Mouse (Mus musculus) testis, adult 2 months (tissue): ENCODE results near the gene Dclk2. TPM values are rescaled to one million over a fixed set of nuclear protein-coding genes. Genes with fewer than 3 reads are reported as not detected.

Experiments
- H3K27ac ChIP-seq: fragments of 200-500 bp; 2 replicates; pipeline ENCODE4 v1.5.1; 2012; ENCODE audit warnings: low read depth, low read length; ENCODE audit not compliant: control insufficient read depth, insufficient read depth
- H3K27me3 ChIP-seq: fragments of 200-500 bp; 2 replicates; pipeline ENCODE4 v1.6.1; 2012; ENCODE audit warnings: mild to moderate bottlenecking, low read length, moderate library complexity; ENCODE audit not compliant: control insufficient read depth, insufficient read depth
- H3K36me3 ChIP-seq: fragments of 200-500 bp; 2 replicates; pipeline ENCODE4 v1.6.1; 2012; ENCODE audit warnings: mild to moderate bottlenecking, low read length; ENCODE audit not compliant: control insufficient read depth, insufficient read depth
- H3K4me1 ChIP-seq: fragments of 200-500 bp; 2 replicates; pipeline ENCODE4 v1.6.1; 2012; ENCODE audit warnings: low read length; ENCODE audit not compliant: control insufficient read depth, insufficient read depth
- H3K4me3 ChIP-seq: fragments of 200-500 bp; 2 replicates; pipeline ENCODE4 v1.5.1; 2012; ENCODE audit warnings: low read depth, mild to moderate bottlenecking, low read length, moderate library complexity, mixed read lengths; ENCODE audit not compliant: control insufficient read depth
- CTCF ChIP-seq: fragments of 200-500 bp; IDR thresholded peaks from 2 replicates; pipeline ENCODE4 v1.5.1; 2012; ENCODE audit warnings: low read depth, mild to moderate bottlenecking, inconsistent platforms, low read length, moderate library complexity; ENCODE audit not compliant: control insufficient read depth, insufficient read depth, insufficient replicate concordance
- POLR2A ChIP-seq: fragments of 200-500 bp; IDR thresholded peaks from 2 replicates; pipeline ENCODE4 v1.6.1; 2012; ENCODE audit warnings: low read depth, mild to moderate bottlenecking, inconsistent platforms, low read length, moderate library complexity; ENCODE audit not compliant: control insufficient read depth
- polyA plus RNA-seq: library from polyadenylated mRNA; depleted of rRNA; stranded (reverse); fragments of >200 nt; gene quantifications from 2 replicates; pipeline ENCODE4 v1.2.3, GENCODE M21; 2012

The Dclk2 gene
- polyA plus RNA-seq, 1 experiment, result 1.3 TPM

DNA sequence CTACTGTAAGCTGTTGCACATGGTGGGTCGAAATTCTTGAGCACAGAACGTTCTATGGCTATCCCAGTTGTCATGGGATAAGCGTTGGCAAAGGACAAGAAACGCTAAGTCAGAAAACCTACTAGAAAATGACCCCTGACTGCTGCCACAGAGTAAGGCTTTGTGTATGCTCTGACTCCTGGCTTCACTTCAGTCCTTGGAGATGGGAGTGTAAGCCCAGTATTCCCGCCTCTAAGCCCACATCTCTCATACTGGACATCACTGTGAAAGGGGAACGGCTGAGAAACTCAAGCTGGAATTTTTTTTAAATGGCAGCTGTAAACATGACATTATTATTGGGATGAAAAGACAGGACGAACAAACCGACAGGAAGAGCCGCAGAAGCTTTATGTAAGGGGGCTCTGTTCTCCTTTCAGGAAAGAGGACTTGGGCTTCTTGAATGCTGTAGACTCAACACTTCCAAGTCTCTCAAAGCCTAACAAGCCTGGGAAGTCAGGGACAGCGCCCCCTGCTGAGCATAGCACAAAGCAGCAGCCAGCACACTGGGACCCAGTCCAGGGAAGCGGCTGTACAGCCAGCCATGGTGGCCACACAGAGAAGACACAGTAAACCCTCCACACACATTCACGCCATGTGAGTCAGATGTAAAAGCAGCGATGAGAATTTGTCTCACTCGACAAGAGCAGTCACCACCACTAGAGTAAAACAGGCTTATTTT, 112.7 kb downstream of the Dclk2 start:
- Histone ChIP-seq H3K36me3 (no peaks in the 10 kb centered on the region), H3K27me3 (no peaks in the 10 kb centered on the region), H3K4me1 (no peaks in the 10 kb centered on the region), H3K27ac (no peak overlapping the region), H3K4me3 (no peak overlapping the region)
- TF ChIP-seq CTCF (peak; percentile 76), POLR2A (no peak)

DNA sequence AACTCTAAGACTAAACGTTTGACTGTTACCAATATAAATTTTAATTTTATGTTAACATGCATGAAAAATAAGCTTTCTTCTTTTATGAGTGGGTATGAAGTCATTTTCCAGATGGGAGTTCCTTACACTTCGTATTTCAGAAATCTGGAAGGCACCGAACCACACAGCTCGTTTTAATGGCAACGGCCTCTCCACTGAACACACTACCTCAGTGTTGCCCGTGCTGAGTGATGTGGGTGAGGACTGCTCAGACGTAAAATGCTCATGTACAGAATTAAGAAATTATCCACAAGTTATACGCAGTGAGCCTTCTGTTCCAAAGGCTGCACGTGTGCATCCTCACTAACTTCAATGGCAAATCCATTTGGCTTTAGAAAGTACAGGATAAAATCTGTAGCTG, 113.8 kb downstream of the Dclk2 start:
- no peak overlapping the region for H3K4me3 ChIP-seq
- H3K36me3 ChIP-seq, result no peaks in the 10 kb centered on the region
- H3K27ac ChIP-seq, result no peak overlapping the region
- no peak for TF ChIP-seq POLR2A
- TF ChIP-seq CTCF, result no peak
- no peaks in the 10 kb centered on the region for H3K4me1 ChIP-seq
- H3K27me3 ChIP-seq, result no peaks in the 10 kb centered on the region

DNA sequence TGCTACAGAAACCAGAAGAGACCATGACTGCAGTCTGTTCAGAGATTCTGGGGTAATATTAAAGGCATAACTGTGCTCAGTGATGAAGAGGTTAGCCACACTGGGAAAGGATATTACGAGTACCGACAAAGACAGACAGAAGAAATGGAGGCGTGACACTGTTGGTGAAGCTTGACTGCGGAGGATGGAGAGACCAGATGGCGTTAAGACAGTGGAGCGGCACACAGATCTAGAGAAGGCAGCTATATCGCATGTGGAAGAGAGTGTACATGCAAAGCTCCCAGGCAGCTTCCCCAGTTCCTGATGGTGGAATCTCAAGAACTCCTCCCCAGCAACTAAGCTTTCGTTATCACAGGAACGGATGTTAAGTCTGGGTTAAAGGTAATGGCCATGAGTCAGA, 116.4 kb downstream of the Dclk2 start:
- TF ChIP-seq CTCF (no peak), POLR2A (no peak)
- Histone ChIP-seq H3K27ac (no peak overlapping the region), H3K36me3 (no peaks in the 10 kb centered on the region), H3K4me3 (no peak overlapping the region), H3K27me3 (no peaks in the 10 kb centered on the region), H3K4me1 (no peaks in the 10 kb centered on the region)

DNA sequence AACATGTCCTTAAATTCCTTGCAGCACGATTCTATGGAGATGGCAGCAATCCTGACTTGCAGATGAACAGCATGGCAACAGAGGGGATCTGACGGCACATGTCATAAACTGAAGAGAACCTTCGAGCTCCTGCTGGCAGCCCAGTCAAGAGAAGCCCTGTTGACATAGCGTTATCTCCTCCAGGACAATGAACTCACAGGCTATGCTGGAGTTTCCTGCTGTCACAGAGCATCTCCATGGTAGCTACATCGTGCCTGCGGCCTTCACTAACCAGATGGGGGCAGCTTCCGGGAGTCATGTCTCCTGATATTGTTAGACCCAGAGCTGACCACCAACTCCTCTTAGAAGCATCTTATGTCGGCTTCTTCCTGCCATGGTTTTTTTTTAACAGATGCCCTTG, 117.8 kb downstream of the Dclk2 start:
- Histone ChIP-seq H3K27ac (no peak overlapping the region), H3K27me3 (no peaks in the 10 kb centered on the region), H3K4me3 (no peak overlapping the region), H3K36me3 (no peaks in the 10 kb centered on the region), H3K4me1 (no peaks in the 10 kb centered on the region)
- TF ChIP-seq POLR2A (no peak), CTCF (no peak)

DNA sequence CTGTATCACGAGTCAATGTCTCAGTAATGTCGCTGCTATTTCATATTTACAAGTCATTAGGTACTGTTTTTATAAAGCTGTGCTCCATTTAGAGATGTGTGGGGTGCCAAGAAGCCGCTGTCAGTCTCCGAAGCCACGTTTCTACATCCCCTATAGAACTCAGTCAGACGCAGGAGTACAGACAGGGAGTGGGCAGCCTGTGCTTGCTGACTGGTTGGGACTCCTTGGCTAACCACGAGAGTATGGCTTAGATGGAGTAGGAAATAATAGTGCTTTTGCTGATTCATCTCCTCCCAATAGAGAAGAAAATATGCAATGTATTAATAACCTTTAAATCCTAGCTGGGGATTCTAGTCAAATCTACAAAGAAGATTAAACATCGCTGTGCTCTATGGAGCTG, 119.8 kb downstream of the Dclk2 start:
- no peak overlapping the region for H3K4me3 ChIP-seq
- no peak overlapping the region for H3K27ac ChIP-seq
- H3K27me3 ChIP-seq, result no peaks in the 10 kb centered on the region
- H3K36me3 ChIP-seq, result no peaks in the 10 kb centered on the region
- TF ChIP-seq CTCF (no peak), POLR2A (no peak)
- H3K4me1 ChIP-seq, result no peaks in the 10 kb centered on the region

- no peak overlapping the region for H3K4me3 ChIP-seq
- TF ChIP-seq POLR2A (no peak), CTCF (no peak)
Observed at GRCm38 (mm10) chr3:86799041-86799440, 121.6 kb downstream of the Dclk2 start.

GRCm38 (mm10) chr3:86797871-86798460, 122.7 kb downstream of the Dclk2 start:
- no peak overlapping the region for H3K27ac ChIP-seq
- TF ChIP-seq POLR2A, result no peak
- no peak for TF ChIP-seq CTCF

More at GRCm38 (mm10) chr3:86799041-86799440, 121.6 kb downstream of the Dclk2 start:
- Histone ChIP-seq H3K27me3 (no peaks in the 10 kb centered on the region), H3K27ac (no peak overlapping the region), H3K36me3 (no peaks in the 10 kb centered on the region), H3K4me1 (no peaks in the 10 kb centered on the region)

More at GRCm38 (mm10) chr3:86797871-86798460, 122.7 kb downstream of the Dclk2 start:
- Histone ChIP-seq H3K36me3 (no peaks in the 10 kb centered on the region), H3K27me3 (no peaks in the 10 kb centered on the region), H3K4me3 (no peak overlapping the region), H3K4me1 (no peaks in the 10 kb centered on the region)
